Mouse (Mus musculus): ENCODE results near the gene Cox10. TPM values are rescaled to one million over a fixed set of nuclear protein-coding genes. Genes with fewer than 3 reads are reported as not detected.

Cox10 gene
- total and polyA plus RNA-seq, 3 experiments, result 23.4 to 60.3 (median 35.2) TPM

GRCm38 (mm10) chr11:64063130-64063529, 16.1 kb downstream of the Cox10 start:
- Histone ChIP-seq H3K4me2 (ENCODE audit: insufficient read depth, low read depth, poor library complexity, severe bottlenecking) (no peak overlapping the region), H3K9ac (ENCODE audit: insufficient read depth, low read depth) (no peak overlapping the region), H3K9me3 (replicated peaks; ENCODE audit: low read length) (no peaks in the 10 kb centered on the region), H3K79me2 (replicated peaks; ENCODE audit: control insufficient read depth, extremely low read depth, insufficient read depth, poor library complexity, severe bottlenecking) (no peaks in the 10 kb centered on the region), H3K4me1 (ENCODE audit: control insufficient read depth in 1 of 2, insufficient read depth in 2 of 2) (peaks cover 8 to 62% of the 10 kb centered on the region in 2 experiments), H3K27me3 (replicated peaks) (no peaks in the 10 kb centered on the region), H3K27ac (ENCODE audit: insufficient read depth, low read depth) (no peak overlapping the region), H3K36me3 (replicated peaks in 1 of 2; ENCODE audit: control insufficient read depth in 1 of 2, insufficient read depth in 1 of 2, low read length in 1 of 2) (peaks cover 16 to 62% of the 10 kb centered on the region in 2 experiments), H3K4me3 (replicated peaks in 1 of 3; ENCODE audit: low read depth in 2 of 3, low read length in 2 of 3, poor library complexity in 1 of 3) (no peak overlapping the region)
- no peak for DNase-seq (ENCODE audit: extremely low read depth)
- in situ Hi-C loops (cut with MboI; ENCODE audit: low pct_ligation_motif_present, low pct_unique_long_range_greater_than_20kb, low sequenced_read_pairs), result no loop called here
- TF ChIP-seq TCF12 (IDR thresholded peaks at IDR 0.05; ENCODE audit: low read depth, low read length) (no peak), UBTF (IDR thresholded peaks at IDR 0.05; ENCODE audit: low read depth, low read length) (no peak), RAD21 (IDR thresholded peaks at IDR 0.05; ENCODE audit: low read depth, low read length) (no peak), JUN (IDR thresholded peaks at IDR 0.05; ENCODE audit: insufficient read depth, low read depth, low read length) (no peak), E2F4 (IDR thresholded peaks at IDR 0.05; ENCODE audit: insufficient replicate concordance, low read depth, low read length) (no peak), ZMIZ1 (IDR thresholded peaks at IDR 0.05; ENCODE audit: low read depth, low read length) (no peak), NRF1 (IDR thresholded peaks at IDR 0.05; ENCODE audit: low read depth, low read length) (no peak), ETS1 (conservative IDR thresholded peaks at IDR 0.05; ENCODE audit: low read depth, low read length) (no peak), KAT2A (IDR thresholded peaks at IDR 0.05; ENCODE audit: insufficient replicate concordance, low read length) (no peak), MYC (IDR thresholded peaks at IDR 0.05; ENCODE audit: low read depth, low read length) (no peak), ZNF384 (IDR thresholded peaks at IDR 0.05; ENCODE audit: low read depth, low read length) (no peak), POLR2A (IDR thresholded peaks at IDR 0.05; ENCODE audit: low read depth, low read length) (no peak), TBP (conservative IDR thresholded peaks at IDR 0.05; ENCODE audit: low read depth, low read length) (no peak), SIN3A (IDR thresholded peaks at IDR 0.05; ENCODE audit: low read length) (no peak), USF2 (conservative IDR thresholded peaks at IDR 0.05; ENCODE audit: low read depth, low read length) (no peak), BHLHE40 (IDR thresholded peaks at IDR 0.05; ENCODE audit: low read depth, low read length) (no peak), HCFC1 (IDR thresholded peaks at IDR 0.05; ENCODE audit: low read depth, low read length) (no peak)
- dilution Hi-C loops (cut with MboI; ENCODE audit: extremely low pct_ligation_motif_present, extremely low pct_unique_long_range_greater_than_20kb, low sequenced_read_pairs), result no loop called here

DNA sequence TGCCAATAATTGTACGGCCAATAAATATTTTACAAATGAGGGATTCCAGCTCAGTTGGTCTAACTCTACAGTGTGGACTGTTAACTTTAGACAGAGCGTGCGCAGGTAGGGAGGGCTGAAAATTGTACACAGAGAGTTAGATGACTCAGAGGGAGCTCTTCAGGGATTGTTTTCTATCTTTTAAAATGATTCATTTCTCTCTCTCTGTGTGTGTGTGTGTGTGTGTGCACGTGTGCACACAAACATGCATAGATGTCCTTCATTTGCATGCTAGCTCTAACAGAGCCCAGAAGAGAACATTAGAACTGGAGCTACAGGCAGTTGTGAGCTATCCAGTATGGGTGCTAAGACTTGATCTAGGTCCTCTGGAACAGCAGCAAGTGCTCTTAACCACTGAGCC, 17.0 kb downstream of the Cox10 start:
- H3K27ac ChIP-seq (ENCODE audit: insufficient read depth, low read depth), result no peak overlapping the region
- H3K79me2 ChIP-seq (replicated peaks; ENCODE audit: control insufficient read depth, extremely low read depth, insufficient read depth, poor library complexity, severe bottlenecking), result no peaks in the 10 kb centered on the region; the same call in 1 of the 2 replicates
- H3K36me3 ChIP-seq (replicated peaks in 1 of 2; ENCODE audit: control insufficient read depth in 1 of 2, insufficient read depth in 1 of 2, low read length in 1 of 2), result peaks cover 17 to 59% of the 10 kb centered on the region in 2 experiments
- H3K4me1 ChIP-seq (ENCODE audit: control insufficient read depth in 1 of 2, insufficient read depth in 2 of 2), result peaks cover 8 to 65% of the 10 kb centered on the region in 2 experiments
- in situ Hi-C loops (cut with MboI; ENCODE audit: low pct_ligation_motif_present, low pct_unique_long_range_greater_than_20kb, low sequenced_read_pairs) (no loop called here), dilution Hi-C loops (cut with MboI; ENCODE audit: extremely low pct_ligation_motif_present, extremely low pct_unique_long_range_greater_than_20kb, low sequenced_read_pairs) (no loop called here)
- no peak overlapping the region for H3K4me3 ChIP-seq (replicated peaks in 1 of 3; ENCODE audit: low read depth in 2 of 3, low read length in 2 of 3, poor library complexity in 1 of 3)
- no peaks in the 10 kb centered on the region for H3K9me3 ChIP-seq (replicated peaks; ENCODE audit: low read length)
- no peak overlapping the region for H3K9ac ChIP-seq (ENCODE audit: insufficient read depth, low read depth)
- no peak overlapping the region for H3K4me2 ChIP-seq (ENCODE audit: insufficient read depth, low read depth, poor library complexity, severe bottlenecking)
- TF ChIP-seq RCOR1 (conservative IDR thresholded peaks at IDR 0.05; ENCODE audit: low read depth, low read length), result no peak
- peak; percentile 65 for TF ChIP-seq IRF4 (IDR thresholded peaks at IDR 0.05; ENCODE audit: low read depth, low read length)
- peak; percentile 92 for TF ChIP-seq BHLHE40 (IDR thresholded peaks at IDR 0.05; ENCODE audit: low read depth, low read length)
- 0 out of 2 replicates have a peak, but pooled peaks have one; percentile 15 for TF ChIP-seq EP300 (IDR thresholded peaks at IDR 0.05; ENCODE audit: low read length)
- TF ChIP-seq ETS1 (conservative IDR thresholded peaks at IDR 0.05; ENCODE audit: low read depth, low read length), result peak; percentile 17; the same call in 1 of the 2 replicates
- TF ChIP-seq ZNF384 (IDR thresholded peaks at IDR 0.05; ENCODE audit: low read depth, low read length), result no peak
- DNase-seq (ENCODE audit: extremely low read depth), result peak; percentile 34
- H3K27me3 ChIP-seq (replicated peaks), result no peaks in the 10 kb centered on the region

Data from CH12.LX (cell line).